Mouse (Mus musculus) lung, adult 2 months (tissue): Measurements from ENCODE around the gene Mat2a. TPM values are rescaled to one million over a fixed set of nuclear protein-coding genes. Genes with fewer than 3 reads are reported as not detected.
"Not testable (repeated sequence)": the region's sequence is repeated elsewhere in the genome, so short reads cannot be mapped to it uniquely, and the experiment has no call there.

Experiments used
- DNase-seq: peaks from one replicate; pipeline ENCODE4 v3.0.0; 2022
- H3K4me1 ChIP-seq: fragments of 200-500 bp; 2 replicates; pipeline ENCODE4 v1.6.1; 2011; ENCODE audit warnings: low read length; ENCODE audit not compliant: control insufficient read depth, insufficient read depth
- H3K4me3 ChIP-seq: fragments of 200-500 bp; replicated peaks from 2 replicates; pipeline ENCODE3; 2011; ENCODE audit warnings: low read depth, mild to moderate bottlenecking, control low read depth, low read length; ENCODE audit errors: extremely low read depth
- CTCF ChIP-seq: fragments of 200-500 bp; IDR thresholded peaks from 2 replicates; pipeline ENCODE4 v1.5.1; 2011; ENCODE audit warnings: mild to moderate bottlenecking, low read length, control low read depth; ENCODE audit not compliant: insufficient read depth
- POLR2A ChIP-seq: fragments of 200-500 bp; IDR thresholded peaks from 2 replicates; pipeline ENCODE4 v1.6.1; 2011; ENCODE audit warnings: low read depth, mild to moderate bottlenecking, control low read depth, low read length, borderline replicate concordance; ENCODE audit errors: extremely low read depth
- WGBS: fragments of 180-500 bp; shearing (Covaris S2); methylation state at CpG from one replicate; pipeline ENCODE4 v1.1.7; 2018; 5-methylcytosine and 5-hydroxymethylcytosine counted together
- polyA plus RNA-seq: library from polyadenylated mRNA; depleted of rRNA; stranded (reverse); fragments of >200 nt; gene quantifications from 2 replicates; pipeline ENCODE4 v1.2.3, GENCODE M21; 2012; rRNA removed

The Mat2a gene
- 90.3 and 94.6 TPM in 2 replicates for polyA plus RNA-seq

DNA sequence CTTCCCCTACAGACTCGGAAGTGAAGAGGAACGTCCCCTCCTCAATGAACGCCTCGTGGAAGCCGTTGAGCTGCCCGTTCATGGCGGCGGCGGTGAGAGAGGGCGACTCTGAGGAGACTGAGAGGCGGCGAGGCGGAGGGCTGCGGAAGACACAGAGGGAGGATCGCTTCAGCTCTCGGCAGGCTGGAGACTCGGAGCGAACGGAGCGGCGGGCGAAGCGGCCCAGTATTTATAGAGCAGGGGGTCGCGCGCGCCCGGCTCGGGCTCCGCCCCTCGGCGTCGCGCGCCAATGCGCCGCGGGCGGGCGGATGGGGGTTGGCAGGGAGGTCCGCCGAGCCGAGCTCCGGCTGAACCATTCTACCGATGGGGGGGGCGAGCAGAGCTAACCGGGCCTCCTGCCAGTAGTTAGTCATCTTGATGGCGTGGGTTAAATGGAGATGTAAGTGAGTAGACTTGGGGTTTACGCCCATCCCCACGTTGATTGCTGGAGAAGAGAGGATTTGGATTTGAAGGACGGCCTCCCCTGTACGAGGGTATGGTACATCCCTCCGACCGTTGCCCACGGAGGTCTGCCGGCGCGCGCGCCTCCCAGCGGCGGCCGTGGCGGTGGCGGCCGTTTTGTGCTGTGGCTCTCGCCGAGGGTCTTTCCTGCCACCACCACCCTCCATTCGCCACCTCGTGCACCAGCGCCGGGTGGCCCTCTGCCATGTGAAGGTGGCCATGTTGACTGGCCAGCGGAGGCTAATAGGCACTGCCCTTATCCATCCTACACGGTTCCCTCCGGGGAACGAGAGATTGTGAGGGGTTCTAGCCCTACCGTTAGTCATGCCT lies at the start of gene Mat2a:
TSS of gene Mat2a (minus strand) at position 204 of the 831 bp plus-strand sequence.
- under 1% methylated on average over 77 of the region's 77 CpGs for WGBS
- TF ChIP-seq POLR2A = peak; percentile 99
- peak; percentile 32; the same call in 1 of the 2 replicates for TF ChIP-seq CTCF
- peak within 1 kb of the TSS; percentile 100 for H3K4me3 ChIP-seq
- peaks cover 10% of the 10 kb centered on the region for H3K4me1 ChIP-seq
- DNase-seq = peak; percentile 96

DNA sequence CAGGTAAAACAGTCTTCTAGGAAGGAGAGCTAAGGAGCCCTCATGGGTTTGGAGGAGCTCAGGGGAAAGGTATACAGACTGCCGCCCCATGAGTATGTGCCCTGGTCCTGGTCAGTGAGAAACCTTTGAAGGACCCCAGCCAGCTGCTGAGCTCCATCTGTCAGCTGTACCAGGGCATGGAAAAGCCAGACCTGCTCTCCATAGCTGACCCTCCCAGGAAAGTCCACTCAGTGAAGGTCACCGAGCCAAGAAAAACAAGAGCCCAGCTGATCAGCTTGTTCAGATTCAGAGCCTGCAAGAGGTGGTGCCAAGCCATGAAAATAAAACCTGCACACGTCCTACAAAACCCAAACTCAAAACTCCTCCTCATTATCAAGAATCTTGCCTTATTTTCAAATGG lies 49.5 kb upstream of the Mat2a start:
- peak; percentile 29 for DNase-seq
- peaks cover 3% of the 10 kb centered on the region; the same call in 1 of the 2 replicates for H3K4me1 ChIP-seq
- H3K4me3 ChIP-seq = no peak overlapping the region
- TF ChIP-seq POLR2A (no peak), CTCF (no peak)
- 43% methylated on average over 3 of the region's 3 CpGs for WGBS

DNA sequence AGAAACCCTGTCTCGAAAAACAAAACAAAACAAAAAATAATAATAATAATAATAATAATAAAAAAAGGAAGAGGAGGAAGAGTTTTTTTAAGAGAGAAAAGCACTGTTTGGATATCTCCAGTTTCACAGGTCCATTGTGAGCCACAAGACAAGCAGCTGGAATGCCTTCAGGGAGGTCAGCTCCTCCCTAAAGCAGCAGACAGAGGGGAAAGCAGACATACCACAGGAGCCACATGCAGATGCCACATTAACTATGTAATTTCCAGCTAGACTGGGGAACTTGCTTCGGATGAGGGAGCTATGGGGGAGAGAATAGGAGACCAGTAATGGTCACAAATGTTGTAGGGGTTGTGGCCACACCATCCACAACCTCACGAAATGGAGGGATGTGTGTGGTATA lies 47.9 kb upstream of the Mat2a start:
- DNase-seq = no peak
- Histone ChIP-seq H3K4me3 (no peak overlapping the region), H3K4me1 (no peaks in the 10 kb centered on the region)
- no peak for TF ChIP-seq POLR2A
- WGBS = 72% methylated on average over 3 of the region's 3 CpGs

DNA sequence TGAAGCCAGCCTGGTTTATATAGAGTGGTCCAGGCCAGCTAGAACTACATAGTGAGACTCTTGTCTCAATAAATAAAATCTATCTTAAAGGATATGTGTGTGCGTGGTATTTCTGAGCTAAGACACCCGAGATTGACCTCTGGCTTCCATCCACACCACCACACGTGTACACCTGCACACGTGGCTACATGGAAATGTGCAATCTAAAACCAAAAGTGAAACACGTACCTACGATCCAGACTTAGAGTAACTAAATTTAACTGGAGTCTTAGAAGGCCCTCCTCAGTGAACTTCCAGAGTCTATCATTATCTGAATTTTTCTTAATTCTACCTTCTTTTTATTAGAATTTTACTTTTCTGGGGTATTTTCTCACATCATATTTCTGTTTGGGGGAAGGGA lies 46.9 kb upstream of the Mat2a start:
- TF ChIP-seq CTCF (no peak), POLR2A (no peak)
- Histone ChIP-seq H3K4me1 (no peaks in the 10 kb centered on the region), H3K4me3 (no peak overlapping the region)
- no peak for DNase-seq
- WGBS = 71% methylated on average over 6 of the region's 6 CpGs

DNA sequence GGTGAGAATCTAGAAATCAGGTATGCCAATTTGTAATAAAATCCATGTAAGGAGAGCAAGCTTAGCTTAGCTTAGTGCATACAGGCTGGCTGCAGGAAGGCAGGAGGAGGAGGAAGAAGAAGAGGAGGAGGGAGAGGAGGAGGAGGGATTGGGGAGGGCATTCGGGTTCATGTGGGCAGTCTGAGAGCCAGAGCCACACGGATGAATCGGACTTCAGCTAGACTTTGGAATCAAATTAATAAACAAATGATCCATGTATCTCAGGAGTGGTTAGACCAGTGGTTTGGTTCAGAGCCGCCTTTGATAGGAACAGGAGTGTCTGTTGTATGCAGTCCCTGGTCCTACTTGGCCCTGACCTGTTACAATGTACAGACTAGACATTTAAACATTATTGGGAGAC lies 45.5 kb upstream of the Mat2a start:
- no peak for DNase-seq
- Histone ChIP-seq H3K4me3 (no peak overlapping the region), H3K4me1 (peaks cover 2% of the 10 kb centered on the region; the same call in 1 of the 2 replicates)
- TF ChIP-seq CTCF (no peak), POLR2A (no peak)
- 57% methylated on average over 4 of the region's 4 CpGs for WGBS

DNA sequence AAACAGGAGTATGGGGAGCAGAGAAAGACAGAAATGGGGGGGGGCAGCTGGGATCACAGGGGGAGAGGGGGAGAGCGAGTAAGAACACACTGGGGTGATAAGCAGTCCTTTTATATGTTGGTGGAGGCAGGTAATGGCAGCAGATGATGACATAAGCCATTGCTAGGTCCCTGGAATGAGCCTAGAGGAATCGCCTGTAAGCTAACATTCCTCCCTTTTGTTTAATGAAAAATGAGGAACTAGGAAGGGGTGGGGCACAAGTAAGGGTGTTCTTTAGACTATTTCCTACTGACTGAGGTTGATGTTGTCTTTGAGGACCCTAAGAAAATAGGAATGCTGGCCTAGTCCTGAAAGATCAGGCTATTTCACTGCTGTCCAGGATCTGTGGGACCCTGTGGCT lies 42.8 kb upstream of the Mat2a start:
- Histone ChIP-seq H3K4me1 (peaks cover 2% of the 10 kb centered on the region; the same call in 1 of the 2 replicates), H3K4me3 (no peak overlapping the region)
- 58% methylated on average over 2 of the region's 2 CpGs for WGBS
- TF ChIP-seq POLR2A = no peak
- no peak for TF ChIP-seq CTCF
- no peak for DNase-seq

DNA sequence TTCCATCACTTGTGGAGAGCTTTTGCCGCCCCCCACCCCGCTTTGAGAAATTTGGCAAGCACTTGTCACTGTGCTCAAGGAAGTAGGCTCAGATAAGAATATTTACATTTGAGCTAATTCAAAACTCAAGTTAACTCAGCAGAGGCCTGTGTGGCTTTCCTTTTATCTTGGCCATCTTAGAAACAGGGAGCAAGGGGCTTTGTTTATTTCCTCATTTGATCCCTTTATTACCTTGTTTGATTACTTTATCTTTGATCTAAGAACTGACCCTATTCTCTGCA lies 41.0 kb upstream of the Mat2a start:
- WGBS = 29% methylated on average over 2 of the region's 2 CpGs
- no peak overlapping the region for H3K4me3 ChIP-seq
- DNase-seq = no peak
- H3K4me1 ChIP-seq = peaks cover 2% of the 10 kb centered on the region
- TF ChIP-seq POLR2A (no peak), CTCF (no peak)

DNA sequence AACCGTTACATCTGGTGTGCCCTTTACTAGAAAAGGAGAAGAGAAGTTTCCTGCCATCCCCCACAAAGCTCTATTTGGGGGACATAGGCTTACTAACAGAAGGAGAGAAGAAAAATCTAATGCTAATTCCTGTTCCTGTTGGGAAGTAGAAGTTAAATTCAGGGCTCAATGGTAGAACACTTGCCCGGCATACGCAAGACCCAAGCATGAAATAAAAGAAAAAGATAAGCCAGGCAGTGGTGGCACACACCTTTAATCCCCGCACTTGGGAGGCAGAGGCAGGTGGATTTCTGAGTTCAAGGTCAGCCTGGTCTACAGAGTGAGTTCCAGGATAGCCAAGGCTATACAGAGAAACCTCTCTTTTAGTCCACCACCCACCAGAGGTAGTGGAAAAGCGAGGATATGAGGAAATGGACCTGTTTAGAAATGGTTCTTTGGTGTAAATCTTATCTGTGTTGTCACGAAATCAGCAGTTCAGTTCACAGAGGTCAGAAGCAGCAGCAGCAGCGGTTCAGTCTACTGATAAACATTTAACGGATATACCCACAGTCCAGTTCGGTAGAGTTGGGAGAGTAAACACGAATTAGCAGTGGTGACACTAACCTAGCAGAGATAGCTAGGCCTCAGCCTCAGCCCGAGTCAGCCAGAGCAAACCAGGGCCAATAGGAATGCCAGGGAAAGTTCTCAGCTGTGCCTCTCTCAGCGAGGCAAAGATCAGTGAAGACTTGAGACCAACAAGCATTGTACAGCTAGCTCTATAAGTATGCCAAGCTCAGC lies 40.5 kb upstream of the Mat2a start:
- TF ChIP-seq CTCF (no peak), POLR2A (no peak)
- no peak overlapping the region for H3K4me3 ChIP-seq
- peaks cover 2% of the 10 kb centered on the region for H3K4me1 ChIP-seq
- 68% methylated on average over 12 of the region's 12 CpGs for WGBS
- DNase-seq = no peak

DNA sequence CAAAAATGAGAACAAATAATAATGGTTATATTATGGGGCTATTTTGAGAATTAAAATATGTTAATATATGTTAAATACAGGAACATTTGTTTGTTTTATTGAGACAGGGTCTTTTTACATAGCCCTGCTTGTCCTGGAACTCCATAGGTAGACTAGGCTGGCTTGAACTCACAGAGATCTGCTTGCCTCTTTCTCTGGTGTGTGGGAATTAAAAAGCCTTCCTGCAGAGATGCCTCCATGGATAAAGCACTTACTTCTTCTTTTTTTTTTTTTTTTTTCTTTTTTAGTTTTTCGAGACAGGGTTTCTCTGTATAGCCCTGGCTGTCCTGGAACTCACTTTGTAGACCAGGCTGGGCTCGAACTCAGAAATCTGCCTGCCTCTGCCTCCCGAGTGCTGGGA lies 39.3 kb upstream of the Mat2a start:
- WGBS = 88% methylated on average over 3 of the region's 3 CpGs
- H3K4me3 ChIP-seq, DNase-seq, H3K4me1 ChIP-seq: not testable (repeated sequence)

DNA sequence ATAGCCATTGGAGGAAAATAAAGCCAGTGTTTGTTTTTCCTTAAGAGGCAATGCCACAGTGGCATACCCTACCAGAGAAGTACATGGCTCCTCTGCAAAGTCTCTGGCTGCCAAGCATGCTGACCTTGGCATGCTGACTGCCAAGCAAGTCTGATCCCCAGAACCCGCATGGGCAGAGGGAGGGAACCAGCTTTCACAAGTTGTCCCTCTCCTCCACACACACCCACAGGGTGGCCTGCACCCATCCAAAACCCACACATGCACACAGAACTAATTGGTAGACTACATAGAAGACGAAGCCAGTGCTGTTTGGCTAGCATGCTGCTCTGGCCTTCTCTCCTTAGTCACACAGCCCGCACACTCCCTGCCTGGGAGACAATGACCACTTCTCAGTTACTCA lies 38.3 kb upstream of the Mat2a start:
- no peak for DNase-seq
- TF ChIP-seq POLR2A (no peak), CTCF (no peak)
- H3K4me3 ChIP-seq = no peak overlapping the region
- H3K4me1 ChIP-seq = peaks cover 8% of the 10 kb centered on the region
- 64% methylated on average over 3 of the region's 3 CpGs for WGBS
